Mouse (Mus musculus): ENCODE measurements around the gene Prkar2a. TPM values are rescaled to one million over a fixed set of nuclear protein-coding genes. Genes with fewer than 3 reads are reported as not detected.

The Prkar2a gene
- polyA plus RNA-seq, 1 experiment from 2014 or later: 65.9 TPM

Small RNA genes lying within 50 kb of the gene (microRNA-seq; reads per million reads assigned to microRNA genes)
- gene Gm26298: not detected

Other genes with a start within 250 kb of the Prkar2a start
- gene Ccdc71, start 228.8 kb upstream of the Prkar2a start, polyA plus RNA-seq (2015; fragmentation: Nextera tagmentation; extraction: Ambion mirVana): 57.5 and 63.4 TPM in 2 replicates
- 67.5 and 70.8 TPM in 2 replicates for gene Klhdc8b, start 227.7 kb upstream of the Prkar2a start, polyA plus RNA-seq (2015; fragmentation: Nextera tagmentation; extraction: Ambion mirVana)
- 24.1 and 25.1 TPM in 2 replicates for gene Lamb2, start 209.6 kb upstream of the Prkar2a start, polyA plus RNA-seq (2015; fragmentation: Nextera tagmentation; extraction: Ambion mirVana)
- 76.5 and 80.8 TPM in 2 replicates for gene Usp19, start 198.7 kb upstream of the Prkar2a start, polyA plus RNA-seq (2015; fragmentation: Nextera tagmentation; extraction: Ambion mirVana)
- gene Qars, start 181.6 kb upstream of the Prkar2a start, polyA plus RNA-seq (2015; fragmentation: Nextera tagmentation; extraction: Ambion mirVana): 62.8 and 63.8 TPM in 2 replicates
- gene Qrich1, start 172.5 kb upstream of the Prkar2a start, polyA plus RNA-seq (2015; fragmentation: Nextera tagmentation; extraction: Ambion mirVana): 118 and 127 TPM in 2 replicates
- 109 and 111 TPM in 2 replicates for gene Impdh2, start 129.0 kb upstream of the Prkar2a start, polyA plus RNA-seq (2015; fragmentation: Nextera tagmentation; extraction: Ambion mirVana)
- gene Ndufaf3, start 121.9 kb upstream of the Prkar2a start, polyA plus RNA-seq (2015; fragmentation: Nextera tagmentation; extraction: Ambion mirVana): 73.4 and 78.5 TPM in 2 replicates
- 304 and 323 TPM in 2 replicates for gene Dalrd3, start 119.4 kb upstream of the Prkar2a start, polyA plus RNA-seq (2015; fragmentation: Nextera tagmentation; extraction: Ambion mirVana)
- 308 and 313 TPM in 2 replicates for gene Wdr6, start 110.6 kb upstream of the Prkar2a start, polyA plus RNA-seq (2015; fragmentation: Nextera tagmentation; extraction: Ambion mirVana)
- gene P4htm, start 91.6 kb upstream of the Prkar2a start, polyA plus RNA-seq (2015; fragmentation: Nextera tagmentation; extraction: Ambion mirVana): 34.9 and 35.1 TPM in 2 replicates
- gene Arih2, start 39.9 kb upstream of the Prkar2a start, polyA plus RNA-seq (2015; fragmentation: Nextera tagmentation; extraction: Ambion mirVana): 43.0 and 48.1 TPM in 2 replicates
- 43.3 and 47.7 TPM in 2 replicates for gene Slc25a20, start 27.2 kb upstream of the Prkar2a start, polyA plus RNA-seq (2015; fragmentation: Nextera tagmentation; extraction: Ambion mirVana)
- gene Ip6k2, start 94.5 kb downstream of the Prkar2a start, polyA plus RNA-seq (2015; fragmentation: Nextera tagmentation; extraction: Ambion mirVana): 180 and 206 TPM in 2 replicates
- 30.3 and 30.7 TPM in 2 replicates for gene Nckipsd, start 119.1 kb downstream of the Prkar2a start, polyA plus RNA-seq (2015; fragmentation: Nextera tagmentation; extraction: Ambion mirVana)
- gene Celsr3, start 137.0 kb downstream of the Prkar2a start, polyA plus RNA-seq (2015; fragmentation: Nextera tagmentation; extraction: Ambion mirVana): 12.7 and 14.6 TPM in 2 replicates
- 19.5 and 22.1 TPM in 2 replicates for gene Slc26a6, start 164.0 kb downstream of the Prkar2a start, polyA plus RNA-seq (2015; fragmentation: Nextera tagmentation; extraction: Ambion mirVana)
- gene Tmem89, start 225.3 kb downstream of the Prkar2a start, polyA plus RNA-seq (2015; fragmentation: Nextera tagmentation; extraction: Ambion mirVana): 0.17 and 0.21 TPM in 2 replicates
- 480 and 488 TPM in 2 replicates for gene Uqcrc1, start 247.3 kb downstream of the Prkar2a start, polyA plus RNA-seq (2015; fragmentation: Nextera tagmentation; extraction: Ambion mirVana)

Data from hindbrain, embryonic 15.5 days (tissue).